Mouse (Mus musculus): ENCODE measurements around the gene Psmd12. TPM values are rescaled to one million over a fixed set of nuclear protein-coding genes. Genes with fewer than 3 reads are reported as not detected.

The Psmd12 gene
- polyA plus RNA-seq, 1 experiment from 2014 or later: 151 TPM

DNA sequence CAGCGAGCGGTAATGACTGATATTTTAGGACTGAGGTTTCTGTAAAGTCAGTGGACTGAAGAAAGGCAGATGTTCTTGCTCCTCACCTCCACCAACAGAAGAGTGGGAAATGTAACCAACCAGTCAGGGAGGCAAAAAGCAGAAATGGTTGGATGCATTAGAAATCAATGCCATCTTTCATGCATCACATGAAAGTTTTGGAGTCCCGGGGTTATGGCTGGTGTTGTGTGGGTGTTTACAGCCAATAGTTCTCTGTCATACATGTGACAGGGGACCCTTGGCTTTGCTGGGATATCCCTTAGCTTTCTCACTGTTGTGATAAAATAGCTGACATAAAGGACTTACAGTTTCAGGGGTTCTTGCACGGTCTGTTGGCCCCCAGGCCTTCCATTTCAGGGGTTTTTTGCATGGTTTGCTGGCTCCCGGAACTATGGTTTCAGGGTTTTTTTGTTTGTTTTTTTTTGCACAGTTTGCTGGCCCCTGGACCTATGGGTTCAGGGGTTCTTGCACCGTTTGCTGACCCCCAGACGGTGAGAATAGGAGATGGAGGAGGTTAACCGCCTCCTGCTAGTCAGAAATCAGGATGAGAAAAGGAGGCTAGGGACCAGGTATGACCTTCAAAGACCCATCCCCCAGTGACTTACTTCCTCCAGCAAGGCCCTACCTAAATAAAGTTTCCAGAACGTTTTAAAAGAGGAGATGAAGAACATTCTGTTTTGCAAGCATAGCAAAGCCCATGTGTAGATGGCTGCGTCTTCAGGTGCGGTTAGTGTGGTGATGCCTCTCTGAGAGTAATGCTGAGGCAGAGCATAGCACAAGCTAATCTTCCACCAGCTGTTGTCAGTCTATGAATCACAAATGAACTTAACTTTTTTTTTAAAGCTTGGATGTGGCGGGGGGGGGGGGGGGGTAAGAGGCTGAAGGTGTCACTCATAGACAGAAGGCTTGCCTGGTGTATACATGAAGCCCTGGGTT is 35.9 kb upstream of the Psmd12 start:
- no peak for TF ChIP-seq CTCF (IDR thresholded peaks at IDR 0.05; ENCODE audit: low read depth)
- Histone ChIP-seq H3K9ac (ENCODE audit: low read depth, low read length) (no peak overlapping the region), H3K36me3 (ENCODE audit: insufficient read depth, low read length) (no peaks in the 10 kb centered on the region), H3K4me1 (replicated peaks; ENCODE audit: insufficient read depth, low read length) (peaks cover 18% of the 10 kb centered on the region; the same call in 1 of the 2 replicates), H3K9me3 (replicated peaks; ENCODE audit: low read length) (no peaks in the 10 kb centered on the region), H3K27ac (no peak overlapping the region), H3K4me3 (replicated peaks; ENCODE audit: low read depth, low read length) (no peak overlapping the region), H3K27me3 (ENCODE audit: insufficient read depth, low read length) (no peaks in the 10 kb centered on the region), H3K4me2 (ENCODE audit: low read length) (no peak overlapping the region)
- ATAC-seq (replicated peaks; ENCODE audit: low FRiP score, low read depth) (no peak), DNase-seq (ENCODE audit: low spot score) (no peak)
- WGBS: 53% methylated on average over 12 of the region's 12 CpGs

DNA sequence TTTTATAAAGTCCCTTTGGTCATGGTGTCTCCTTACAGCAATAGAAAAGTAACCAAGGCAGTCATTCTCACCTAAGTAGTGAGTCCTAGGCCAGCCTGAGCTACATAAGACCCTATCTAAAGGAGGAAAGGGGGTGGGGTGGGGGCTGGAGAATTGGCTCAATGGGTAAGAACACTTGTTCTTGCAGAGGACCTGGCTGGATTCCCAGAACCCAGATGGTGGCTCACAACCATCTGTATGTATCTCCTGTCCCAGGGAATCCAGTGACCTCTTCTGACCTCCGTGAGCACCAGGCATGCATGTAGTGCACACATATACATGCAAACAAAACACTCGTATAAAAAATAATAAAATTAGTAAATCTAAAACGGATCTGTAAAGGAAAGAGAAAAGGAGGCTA is 33.6 kb upstream of the Psmd12 start:
- no peak for DNase-seq (ENCODE audit: low spot score)
- no peaks in the 10 kb centered on the region for H3K27me3 ChIP-seq (ENCODE audit: insufficient read depth, low read length)
- H3K27ac ChIP-seq: no peak overlapping the region
- H3K4me1 ChIP-seq (replicated peaks; ENCODE audit: insufficient read depth, low read length): peaks cover 24% of the 10 kb centered on the region
- no peaks in the 10 kb centered on the region for H3K36me3 ChIP-seq (ENCODE audit: insufficient read depth, low read length)
- TF ChIP-seq CTCF (IDR thresholded peaks at IDR 0.05; ENCODE audit: low read depth): no peak
- no peak overlapping the region for H3K4me2 ChIP-seq (ENCODE audit: low read length)
- WGBS: 90% methylated on average over 3 of the region's 3 CpGs
- no peak overlapping the region for H3K4me3 ChIP-seq (replicated peaks; ENCODE audit: low read depth, low read length)
- H3K9ac ChIP-seq (ENCODE audit: low read depth, low read length): no peak overlapping the region
- ATAC-seq (replicated peaks; ENCODE audit: low FRiP score, low read depth): no peak
- H3K9me3 ChIP-seq (replicated peaks; ENCODE audit: low read length): no peaks in the 10 kb centered on the region

GRCm38 (mm10) chr11:107446650-107447049 is 32.6 kb upstream of the Psmd12 start:
- DNase-seq (ENCODE audit: low spot score) (no peak), ATAC-seq (replicated peaks; ENCODE audit: low FRiP score, low read depth) (no peak)
- Histone ChIP-seq H3K9ac (ENCODE audit: low read depth, low read length) (no peak overlapping the region), H3K9me3 (replicated peaks; ENCODE audit: low read length) (no peaks in the 10 kb centered on the region), H3K4me2 (ENCODE audit: low read length) (no peak overlapping the region), H3K27ac (no peak overlapping the region; the same call in 1 of the 2 replicates), H3K4me1 (replicated peaks; ENCODE audit: insufficient read depth, low read length) (peaks cover 32% of the 10 kb centered on the region), H3K27me3 (ENCODE audit: insufficient read depth, low read length) (no peaks in the 10 kb centered on the region), H3K4me3 (replicated peaks; ENCODE audit: low read depth, low read length) (no peak overlapping the region), H3K36me3 (ENCODE audit: insufficient read depth, low read length) (no peaks in the 10 kb centered on the region)
- 65% methylated on average over 6 of the region's 6 CpGs for WGBS
- no peak for TF ChIP-seq CTCF (IDR thresholded peaks at IDR 0.05; ENCODE audit: low read depth)

DNA sequence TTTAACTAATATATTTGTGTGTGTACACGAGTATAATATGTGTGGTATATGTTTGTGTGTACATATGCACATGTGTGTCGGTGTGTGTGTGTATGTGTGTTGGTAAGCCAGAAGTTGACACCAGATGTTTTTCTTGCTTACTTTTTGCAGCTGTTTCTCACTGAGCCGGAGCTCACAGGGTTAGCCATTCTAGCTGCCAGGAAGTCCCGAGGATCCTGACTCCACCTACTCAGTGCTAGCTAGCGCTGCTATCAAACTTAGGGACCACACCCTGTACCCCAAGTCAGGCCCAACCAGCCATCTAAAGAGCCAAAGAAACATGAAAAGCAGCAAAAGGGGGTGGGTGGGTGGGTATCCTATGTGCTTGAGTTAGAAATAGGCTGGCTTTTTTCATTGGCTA is 31.9 kb upstream of the Psmd12 start:
- H3K9me3 ChIP-seq (replicated peaks; ENCODE audit: low read length): no peaks in the 10 kb centered on the region
- TF ChIP-seq CTCF (IDR thresholded peaks at IDR 0.05; ENCODE audit: low read depth): no peak
- H3K27ac ChIP-seq: no peak overlapping the region
- no peaks in the 10 kb centered on the region for H3K27me3 ChIP-seq (ENCODE audit: insufficient read depth, low read length)
- H3K4me2 ChIP-seq (ENCODE audit: low read length): no peak overlapping the region
- H3K36me3 ChIP-seq (ENCODE audit: insufficient read depth, low read length): no peaks in the 10 kb centered on the region
- no peak overlapping the region for H3K4me3 ChIP-seq (replicated peaks; ENCODE audit: low read depth, low read length)
- ATAC-seq (replicated peaks; ENCODE audit: low FRiP score, low read depth): no peak
- 43% methylated on average over 5 of the region's 5 CpGs for WGBS
- peaks cover 33% of the 10 kb centered on the region for H3K4me1 ChIP-seq (replicated peaks; ENCODE audit: insufficient read depth, low read length)
- no peak overlapping the region for H3K9ac ChIP-seq (ENCODE audit: low read depth, low read length)
- no peak for DNase-seq (ENCODE audit: low spot score)

GRCm38 (mm10) chr11:107447915-107448314 is 31.4 kb upstream of the Psmd12 start:
- Histone ChIP-seq H3K27ac (no peak overlapping the region), H3K27me3 (ENCODE audit: insufficient read depth, low read length) (no peaks in the 10 kb centered on the region), H3K4me1 (replicated peaks; ENCODE audit: insufficient read depth, low read length) (peaks cover 33% of the 10 kb centered on the region), H3K9ac (ENCODE audit: low read depth, low read length) (no peak overlapping the region), H3K4me2 (ENCODE audit: low read length) (no peak overlapping the region), H3K4me3 (replicated peaks; ENCODE audit: low read depth, low read length) (no peak overlapping the region), H3K9me3 (replicated peaks; ENCODE audit: low read length) (no peaks in the 10 kb centered on the region), H3K36me3 (ENCODE audit: insufficient read depth, low read length) (no peaks in the 10 kb centered on the region)
- DNase-seq (ENCODE audit: low spot score): no peak
- no peak for ATAC-seq (replicated peaks; ENCODE audit: low FRiP score, low read depth)
- 82% methylated on average over 9 of the region's 9 CpGs for WGBS
- no peak for TF ChIP-seq CTCF (IDR thresholded peaks at IDR 0.05; ENCODE audit: low read depth)

GRCm38 (mm10) chr11:107449169-107449910 is 29.9 kb upstream of the Psmd12 start:
- ATAC-seq (replicated peaks; ENCODE audit: low FRiP score, low read depth): no peak
- 61% methylated on average over 17 of the region's 17 CpGs for WGBS
- no peak for TF ChIP-seq CTCF (IDR thresholded peaks at IDR 0.05; ENCODE audit: low read depth)
- Histone ChIP-seq H3K4me1 (replicated peaks; ENCODE audit: insufficient read depth, low read length) (peaks cover 26% of the 10 kb centered on the region), H3K9ac (ENCODE audit: low read depth, low read length) (no peak overlapping the region), H3K27me3 (ENCODE audit: insufficient read depth, low read length) (no peaks in the 10 kb centered on the region), H3K27ac (no peak overlapping the region), H3K4me2 (ENCODE audit: low read length) (no peak overlapping the region), H3K4me3 (replicated peaks; ENCODE audit: low read depth, low read length) (no peak overlapping the region), H3K36me3 (ENCODE audit: insufficient read depth, low read length) (no peaks in the 10 kb centered on the region), H3K9me3 (replicated peaks; ENCODE audit: low read length) (no peaks in the 10 kb centered on the region)
- no peak for DNase-seq (ENCODE audit: low spot score)
